Mouse (Mus musculus): ENCODE results near the gene Sept9. TPM values are rescaled to one million over a fixed set of nuclear protein-coding genes. Genes with fewer than 3 reads are reported as not detected.

Sept9 gene
- total RNA-seq, 1 experiment from 2014 or later: 92.3 TPM

- ATAC-seq (ENCODE audit: extremely low read depth, insufficient number of reproducible peaks, low FRiP score, poor library complexity, severe bottlenecking): no peak
Observed at GRCm38 (mm10) chr11:117255108-117255489, 55.6 kb downstream of the Sept9 start.

GRCm38 (mm10) chr11:117256088-117256487, 56.6 kb downstream of the Sept9 start:
- no peak for ATAC-seq (ENCODE audit: extremely low read depth, insufficient number of reproducible peaks, low FRiP score, poor library complexity, severe bottlenecking)

- ATAC-seq (ENCODE audit: extremely low read depth, insufficient number of reproducible peaks, low FRiP score, poor library complexity, severe bottlenecking): no peak
Observed at GRCm38 (mm10) chr11:117256840-117257239, 57.4 kb downstream of the Sept9 start.

GRCm38 (mm10) chr11:117257266-117257665, 57.8 kb downstream of the Sept9 start:
- ATAC-seq (ENCODE audit: extremely low read depth, insufficient number of reproducible peaks, low FRiP score, poor library complexity, severe bottlenecking): no peak

- ATAC-seq (ENCODE audit: extremely low read depth, insufficient number of reproducible peaks, low FRiP score, poor library complexity, severe bottlenecking): no peak
Observed at GRCm38 (mm10) chr11:117257842-117258241, 58.4 kb downstream of the Sept9 start.

GRCm38 (mm10) chr11:117259178-117259960, 59.9 kb downstream of the Sept9 start:
- no peak for ATAC-seq (ENCODE audit: extremely low read depth, insufficient number of reproducible peaks, low FRiP score, poor library complexity, severe bottlenecking)

GRCm38 (mm10) chr11:117260631-117261030, 61.2 kb downstream of the Sept9 start:
- ATAC-seq (ENCODE audit: extremely low read depth, insufficient number of reproducible peaks, low FRiP score, poor library complexity, severe bottlenecking): no peak

- ATAC-seq (ENCODE audit: extremely low read depth, insufficient number of reproducible peaks, low FRiP score, poor library complexity, severe bottlenecking): no peak
Observed at GRCm38 (mm10) chr11:117263096-117263808, 63.8 kb downstream of the Sept9 start.

GRCm38 (mm10) chr11:117264162-117265021, 64.9 kb downstream of the Sept9 start:
- ATAC-seq (ENCODE audit: extremely low read depth, insufficient number of reproducible peaks, low FRiP score, poor library complexity, severe bottlenecking): no peak

GRCm38 (mm10) chr11:117265270-117265980, 66.0 kb downstream of the Sept9 start:
- no peak for ATAC-seq (ENCODE audit: extremely low read depth, insufficient number of reproducible peaks, low FRiP score, poor library complexity, severe bottlenecking)

GRCm38 (mm10) chr11:117265981-117266905, 66.8 kb downstream of the Sept9 start:
- ATAC-seq (ENCODE audit: extremely low read depth, insufficient number of reproducible peaks, low FRiP score, poor library complexity, severe bottlenecking): peak; percentile 55

- no peak for ATAC-seq (ENCODE audit: extremely low read depth, insufficient number of reproducible peaks, low FRiP score, poor library complexity, severe bottlenecking)
Observed at GRCm38 (mm10) chr11:117266906-117267721, 67.7 kb downstream of the Sept9 start.

GRCm38 (mm10) chr11:117267828-117268227, 68.4 kb downstream of the Sept9 start:
- no peak for ATAC-seq (ENCODE audit: extremely low read depth, insufficient number of reproducible peaks, low FRiP score, poor library complexity, severe bottlenecking)

GRCm38 (mm10) chr11:117268304-117268956, 69.0 kb downstream of the Sept9 start:
- no peak for ATAC-seq (ENCODE audit: extremely low read depth, insufficient number of reproducible peaks, low FRiP score, poor library complexity, severe bottlenecking)

- ATAC-seq (ENCODE audit: extremely low read depth, insufficient number of reproducible peaks, low FRiP score, poor library complexity, severe bottlenecking): no peak
Observed at GRCm38 (mm10) chr11:117269053-117269702, 69.7 kb downstream of the Sept9 start.

- no peak for ATAC-seq (ENCODE audit: extremely low read depth, insufficient number of reproducible peaks, low FRiP score, poor library complexity, severe bottlenecking)
Observed at GRCm38 (mm10) chr11:117269946-117270345, 70.5 kb downstream of the Sept9 start.
